Mouse (Mus musculus): ENCODE results near the gene Trim60.
"Not testable (repeated sequence)": the region's sequence is repeated elsewhere in the genome, so short reads cannot be mapped to it uniquely, and the experiment has no call there.

Trim60 gene

GRCm38 (mm10) chr8:65018423-65018822 is at the start of gene Trim60, which contains the start of gene Trim61:
Gene Trim60 (minus strand): TSS chr8:65018584.
Gene Trim61 (minus strand): TSS chr8:65018523.
- DNase-seq (ENCODE audit: low read depth, low spot score): no peak

GRCm38 (mm10) chr8:65067694-65068472 is 49.5 kb upstream of the Trim60 start:
- DNase-seq (ENCODE audit: low read depth, low spot score): no peak

- DNase-seq (ENCODE audit: low read depth, low spot score): no peak
Observed at GRCm38 (mm10) chr8:65067031-65067430, 48.6 kb upstream of the Trim60 start.

- DNase-seq (ENCODE audit: low read depth, low spot score): no peak
Observed at GRCm38 (mm10) chr8:65065622-65066021, 47.2 kb upstream of the Trim60 start.

GRCm38 (mm10) chr8:65064071-65064470 is 45.7 kb upstream of the Trim60 start:
- no peak for DNase-seq (ENCODE audit: low read depth, low spot score)

- no peak for DNase-seq (ENCODE audit: low read depth, low spot score)
Observed at GRCm38 (mm10) chr8:65062195-65062594, 43.8 kb upstream of the Trim60 start.

- DNase-seq (ENCODE audit: low read depth, low spot score): no peak
Observed at GRCm38 (mm10) chr8:65056722-65057121, 38.3 kb upstream of the Trim60 start.

GRCm38 (mm10) chr8:65053968-65054367 is 35.6 kb upstream of the Trim60 start:
- DNase-seq (ENCODE audit: low read depth, low spot score): no peak

- no peak for DNase-seq (ENCODE audit: low read depth, low spot score)
Observed at GRCm38 (mm10) chr8:65053554-65053953, 35.2 kb upstream of the Trim60 start.

GRCm38 (mm10) chr8:65047801-65048200 is 29.4 kb upstream of the Trim60 start:
- no peak for DNase-seq (ENCODE audit: low read depth, low spot score)

GRCm38 (mm10) chr8:65047193-65047592 is 28.8 kb upstream of the Trim60 start:
- DNase-seq (ENCODE audit: low read depth, low spot score): no peak

- no peak for DNase-seq (ENCODE audit: low read depth, low spot score)
Observed at GRCm38 (mm10) chr8:65046565-65046964, 28.2 kb upstream of the Trim60 start.

- DNase-seq (ENCODE audit: low read depth, low spot score): no peak
Observed at GRCm38 (mm10) chr8:65037117-65037533, 18.7 kb upstream of the Trim60 start, which contains the start of gene Apela. Gene Apela (minus strand): TSS chr8:65037336.

- no peak for DNase-seq (ENCODE audit: low read depth, low spot score)
Observed at GRCm38 (mm10) chr8:65034136-65034535, 15.8 kb upstream of the Trim60 start.

- no peak for DNase-seq (ENCODE audit: low read depth, low spot score)
Observed at GRCm38 (mm10) chr8:65033056-65033455, 14.7 kb upstream of the Trim60 start.

GRCm38 (mm10) chr8:65032107-65032506 is 13.7 kb upstream of the Trim60 start:
- no peak for DNase-seq (ENCODE audit: low read depth, low spot score)

- no peak for DNase-seq (ENCODE audit: low read depth, low spot score)
Observed at GRCm38 (mm10) chr8:65030735-65031485, 12.5 kb upstream of the Trim60 start.

- no peak for DNase-seq (ENCODE audit: low read depth, low spot score)
Observed at GRCm38 (mm10) chr8:65029776-65030175, 11.4 kb upstream of the Trim60 start.

- no peak for DNase-seq (ENCODE audit: low read depth, low spot score)
Observed at GRCm38 (mm10) chr8:65028959-65029686, 10.7 kb upstream of the Trim60 start.

- peak; percentile 23 for DNase-seq (ENCODE audit: low read depth, low spot score)
Observed at GRCm38 (mm10) chr8:65022485-65022884, 4.1 kb upstream of the Trim60 start.

GRCm38 (mm10) chr8:65007616-65008015 is 10.8 kb downstream of the Trim60 start:
- not testable (repeated sequence) for DNase-seq (ENCODE audit: low read depth, low spot score)

GRCm38 (mm10) chr8:64998806-64999365 is 19.5 kb downstream of the Trim60 start:
- no peak for DNase-seq (ENCODE audit: low read depth, low spot score)

Data from retina, postnatal 7 days (tissue).